In genomic region chr17:85664618-85665320, GRCm38 (mm10) we compare ENCODE assay signal across 8 mouse cellular contexts. TPM values are rescaled to one million over a fixed set of nuclear protein-coding genes. Genes with fewer than 3 reads are reported as not detected.
DNase-seq lines count a peak whose midpoint lies in the region; ATAC-seq and TF ChIP-seq lines count a peak whose summit lies in the region.

No protein-coding gene starts in this region.

- 2% methylated on average over 20 of the region's 20 CpGs for WGBS in embryonic facial prominence, embryonic 12.5 days
- WGBS in kidney, adult 2 months = 3% methylated on average over 20 of the region's 20 CpGs
- 2% methylated on average over 20 of the region's 20 CpGs for WGBS in limb, embryonic 10.5 days
- WGBS in midbrain, embryonic 13.5 days = 3% methylated on average over 20 of the region's 20 CpGs
- 2% methylated on average over 20 of the region's 20 CpGs for WGBS in stomach, embryonic 16.5 days

- no peak overlapping the region for H3K27ac ChIP-seq in embryonic facial prominence, embryonic 12.5 days
- H3K27ac ChIP-seq in kidney, adult 2 months (ENCODE audit: insufficient read depth, low read depth, low read length) = no peak overlapping the region
- no peak overlapping the region for H3K27ac ChIP-seq in limb, embryonic 10.5 days
- H3K27ac ChIP-seq in midbrain, embryonic 13.5 days = no peak overlapping the region
- no peak overlapping the region for H3K27ac ChIP-seq in stomach, embryonic 16.5 days (ENCODE audit: low read length)

- H3K9me3 ChIP-seq in embryonic facial prominence, embryonic 12.5 days = no peaks in the 10 kb centered on the region
- H3K9me3 ChIP-seq in limb, embryonic 10.5 days (replicated peaks) = no peaks in the 10 kb centered on the region
- H3K9me3 ChIP-seq in midbrain, embryonic 13.5 days = no peaks in the 10 kb centered on the region
- H3K9me3 ChIP-seq in stomach, embryonic 16.5 days (replicated peaks; ENCODE audit: control insufficient read depth, low read length) = no peaks in the 10 kb centered on the region

- peaks cover 3% of the 10 kb centered on the region; the same call in 1 of the 2 replicates for H3K4me1 ChIP-seq in embryonic facial prominence, embryonic 12.5 days
- no peaks in the 10 kb centered on the region for H3K4me1 ChIP-seq in kidney, adult 2 months (ENCODE audit: control insufficient read depth, insufficient read depth, low read length)
- peaks cover 12% of the 10 kb centered on the region for H3K4me1 ChIP-seq in limb, embryonic 10.5 days
- H3K4me1 ChIP-seq in midbrain, embryonic 13.5 days (replicated peaks) = peaks cover 4% of the 10 kb centered on the region
- no peaks in the 10 kb centered on the region for H3K4me1 ChIP-seq in stomach, embryonic 16.5 days (ENCODE audit: control insufficient read depth, insufficient read depth, low read length)

- ATAC-seq in embryonic facial prominence, embryonic 12.5 days (ENCODE audit: insufficient number of reproducible peaks, insufficient read depth, low FRiP score, low TSS enrichment) = no peak
- ATAC-seq in midbrain, embryonic 13.5 days = peak; percentile 82
- ATAC-seq in stomach, embryonic 16.5 days (ENCODE audit: insufficient read depth, low FRiP score) = peak; percentile 76; the same call in 1 of the 2 replicates

- peak; percentile 83 for TF ChIP-seq CTCF in kidney, adult 2 months (conservative IDR thresholded peaks at IDR 0.05; ENCODE audit: insufficient read depth, insufficient read length, low read depth, low read length)

- peaks cover 17% of the 10 kb centered on the region for H3K27me3 ChIP-seq in embryonic facial prominence, embryonic 12.5 days
- no peaks in the 10 kb centered on the region for H3K27me3 ChIP-seq in kidney, adult 2 months (replicated peaks; ENCODE audit: control insufficient read depth, insufficient read depth, low read length)
- peaks cover 93% of the 10 kb centered on the region for H3K27me3 ChIP-seq in limb, embryonic 10.5 days (ENCODE audit: low read depth, poor library complexity, severe bottlenecking)
- peaks cover 63% of the 10 kb centered on the region for H3K27me3 ChIP-seq in midbrain, embryonic 13.5 days
- H3K27me3 ChIP-seq in stomach, embryonic 16.5 days (ENCODE audit: control insufficient read depth, insufficient read depth, low read length) = peaks cover 8% of the 10 kb centered on the region; the same call in 1 of the 2 replicates

- peak overlapping the region; percentile 10; the same call in 1 of the 2 replicates for H3K9ac ChIP-seq in embryonic facial prominence, embryonic 12.5 days
- H3K9ac ChIP-seq in midbrain, embryonic 13.5 days (replicated peaks) = no peak overlapping the region
- H3K9ac ChIP-seq in stomach, embryonic 16.5 days (ENCODE audit: low read length) = peak overlapping the region; percentile 43; the same call in 1 of the 2 replicates

- no peaks in the 10 kb centered on the region for H3K36me3 ChIP-seq in embryonic facial prominence, embryonic 12.5 days
- H3K36me3 ChIP-seq in kidney, adult 2 months (ENCODE audit: control insufficient read depth, insufficient read depth, low read length) = no peaks in the 10 kb centered on the region
- H3K36me3 ChIP-seq in limb, embryonic 10.5 days = no peaks in the 10 kb centered on the region
- H3K36me3 ChIP-seq in midbrain, embryonic 13.5 days = no peaks in the 10 kb centered on the region
- H3K36me3 ChIP-seq in stomach, embryonic 16.5 days (ENCODE audit: control insufficient read depth, insufficient read depth, low read length) = no peaks in the 10 kb centered on the region

- H3K4me3 ChIP-seq in embryonic facial prominence, embryonic 12.5 days = peak overlapping the region; percentile 25; the same call in 1 of the 2 replicates
- H3K4me3 ChIP-seq in kidney, adult 2 months (ENCODE audit: insufficient read depth, low read depth, low read length) = no peak overlapping the region
- H3K4me3 ChIP-seq in limb, embryonic 10.5 days = peak overlapping the region; percentile 43
- peak overlapping the region; percentile 20 for H3K4me3 ChIP-seq in midbrain, embryonic 13.5 days (replicated peaks)
- peak overlapping the region; percentile 30 for H3K4me3 ChIP-seq in stomach, embryonic 16.5 days (replicated peaks; ENCODE audit: low read length)

- peak overlapping the region; percentile 55 for H3K4me2 ChIP-seq in embryonic facial prominence, embryonic 12.5 days (replicated peaks)
- H3K4me2 ChIP-seq in midbrain, embryonic 13.5 days (replicated peaks) = peak overlapping the region; percentile 47
- peak overlapping the region; percentile 49 for H3K4me2 ChIP-seq in stomach, embryonic 16.5 days (ENCODE audit: low read depth, low read length)

- peak; percentile 58 for DNase-seq in A20 (ENCODE audit: low read depth, low spot score)
- DNase-seq in adrenal gland, postnatal 25 days = peak; percentile 67
- DNase-seq in heart, adult 8-10 months (ENCODE audit: low spot score) = peak; percentile 63
- DNase-seq in kidney, adult 2 months = peak; percentile 65
- DNase-seq in limb, embryonic 10.5 days (ENCODE audit: low spot score) = peak; percentile 82

- no peak for TF ChIP-seq POLR2A in kidney, adult 2 months (IDR thresholded peaks at IDR 0.05; ENCODE audit: low read depth, low read length)

RNA-seq across cellular contexts. Expression of gene Six2, which starts 23.3 kb away (rescaled TPM):
- total RNA-seq in adrenal gland, postnatal 25 days (2021) = not detected in 2 replicates
- 33.2 and 38.0 TPM in 2 replicates for polyA plus RNA-seq in embryonic facial prominence, embryonic 12.5 days (2016; fragmentation: Nextera tagmentation; extraction: Ambion mirVana)
- total RNA-seq in heart, adult 8-10 months (2022) = under 1 TPM; 0.23 to 0.38 (median 0.26) TPM
- 0.11 TPM in 1 of 2 replicates, not detected in the other for polyA plus RNA-seq in kidney, adult 2 months (2012; rRNA removed)
- 0.87 and 2.7 TPM in 2 replicates for polyA plus RNA-seq in limb, embryonic 10.5 days (2016; fragmentation: Nextera tagmentation; extraction: Ambion mirVana)
- 0.30 and 0.31 TPM in 2 replicates for polyA plus RNA-seq in midbrain, embryonic 13.5 days (2015; fragmentation: Nextera tagmentation; extraction: Ambion mirVana)
- polyA plus RNA-seq in stomach, embryonic 16.5 days (2015; fragmentation: Nextera tagmentation; extraction: Ambion mirVana) = 2.6 and 3.4 TPM in 2 replicates

RNA-seq across cellular contexts. Expression of gene Six3, which starts 51.4 kb away (rescaled TPM):
- total RNA-seq in adrenal gland, postnatal 25 days (2021) = not detected in 2 replicates
- 8.9 and 9.8 TPM in 2 replicates for polyA plus RNA-seq in embryonic facial prominence, embryonic 12.5 days (2016; fragmentation: Nextera tagmentation; extraction: Ambion mirVana)
- total RNA-seq in heart, adult 8-10 months (2022) = not detected
- not detected in 2 replicates for polyA plus RNA-seq in kidney, adult 2 months (2012; rRNA removed)
- not detected in 2 replicates for polyA plus RNA-seq in limb, embryonic 10.5 days (2016; fragmentation: Nextera tagmentation; extraction: Ambion mirVana)
- 15.6 and 21.9 TPM in 2 replicates for polyA plus RNA-seq in midbrain, embryonic 13.5 days (2015; fragmentation: Nextera tagmentation; extraction: Ambion mirVana)
- polyA plus RNA-seq in stomach, embryonic 16.5 days (2015; fragmentation: Nextera tagmentation; extraction: Ambion mirVana) = not detected in 2 replicates
